Mouse (Mus musculus): Measurements from ENCODE around the gene Chchd2. TPM values are rescaled to one million over a fixed set of nuclear protein-coding genes. Genes with fewer than 3 reads are reported as not detected.
"Not testable (repeated sequence)": the region's sequence is repeated elsewhere in the genome, so short reads cannot be mapped to it uniquely, and the experiment has no call there.

Gene Chchd2
- 895 and 945 TPM in 2 replicates for polyA plus RNA-seq (2015; fragmentation: Nextera tagmentation; extraction: Ambion mirVana)

GRCm38 (mm10) chr5:129886911-129887636, at the start of gene Chchd2:
TSS of gene Chchd2 (minus strand) at chr5:129887470.
- peaks cover 23% of the 10 kb centered on the region for H3K4me1 ChIP-seq

GRCm38 (mm10) chr5:129936941-129937340, 49.7 kb upstream of the Chchd2 start:
- no peak overlapping the region for H3K4me2 ChIP-seq (replicated peaks)
- no peaks in the 10 kb centered on the region for H3K9me3 ChIP-seq
- ATAC-seq (replicated peaks): no peak
- H3K27ac ChIP-seq (replicated peaks): no peak overlapping the region
- H3K27me3 ChIP-seq: no peaks in the 10 kb centered on the region
- H3K36me3 ChIP-seq: no peaks in the 10 kb centered on the region
- no peak overlapping the region for H3K4me3 ChIP-seq
- 8% methylated on average over 4 of the region's 4 CpGs for WGBS
- H3K4me1 ChIP-seq: 0 out of 2 replicates have a peak, but pooled peaks cover 2% of the 10 kb centered on the region
- no peak overlapping the region for H3K9ac ChIP-seq (replicated peaks)

More at GRCm38 (mm10) chr5:129886911-129887636, at the start of gene Chchd2:
- under 1% methylated on average over 46 of the region's 46 CpGs for WGBS
- Histone ChIP-seq H3K9ac (replicated peaks) (peak within 1 kb of the TSS; percentile 81), H3K27ac (replicated peaks) (peak within 1 kb of the TSS; percentile 91), H3K4me3 (peak within 1 kb of the TSS; percentile 58), H3K4me2 (replicated peaks) (peak within 1 kb of the TSS; percentile 89), H3K36me3 (peaks cover 22% of the 10 kb centered on the region), H3K27me3 (no peaks in the 10 kb centered on the region), H3K9me3 (no peaks in the 10 kb centered on the region)
- peak; percentile 99 for ATAC-seq (replicated peaks)

GRCm38 (mm10) chr5:129929924-129930855, 42.9 kb upstream of the Chchd2 start:
- no peak overlapping the region for H3K9ac ChIP-seq (replicated peaks)

GRCm38 (mm10) chr5:129925933-129926332, 38.7 kb upstream of the Chchd2 start:
- Histone ChIP-seq H3K4me2 (replicated peaks) (no peak overlapping the region), H3K27me3 (no peaks in the 10 kb centered on the region), H3K27ac (replicated peaks) (no peak overlapping the region), H3K4me1 (no peaks in the 10 kb centered on the region), H3K4me3 (no peak overlapping the region), H3K36me3 (no peaks in the 10 kb centered on the region), H3K9me3 (no peaks in the 10 kb centered on the region), H3K9ac (replicated peaks) (no peak overlapping the region)
- WGBS: 82% methylated on average over 5 of the region's 5 CpGs
- no peak for ATAC-seq (replicated peaks)

More at GRCm38 (mm10) chr5:129929924-129930855, 42.9 kb upstream of the Chchd2 start:
- ATAC-seq (replicated peaks): no peak
- H3K9me3 ChIP-seq: no peaks in the 10 kb centered on the region
- no peaks in the 10 kb centered on the region for H3K4me1 ChIP-seq
- no peak overlapping the region for H3K4me3 ChIP-seq
- no peak overlapping the region for H3K27ac ChIP-seq (replicated peaks)
- 33% methylated on average over 9 of the region's 9 CpGs for WGBS
- no peaks in the 10 kb centered on the region for H3K27me3 ChIP-seq
- no peak overlapping the region for H3K4me2 ChIP-seq (replicated peaks)
- H3K36me3 ChIP-seq: no peaks in the 10 kb centered on the region

- Histone ChIP-seq H3K9ac (replicated peaks) (no peak overlapping the region), H3K4me1 (no peaks in the 10 kb centered on the region), H3K4me3 (no peak overlapping the region), H3K4me2 (replicated peaks) (no peak overlapping the region), H3K27ac (replicated peaks) (no peak overlapping the region), H3K27me3 (no peaks in the 10 kb centered on the region), H3K36me3 (no peaks in the 10 kb centered on the region), H3K9me3 (no peaks in the 10 kb centered on the region)
- no peak for ATAC-seq (replicated peaks)
- whole genome bisulfite sequencing: 90% methylated on average over 8 of the region's 8 CpGs
Observed at GRCm38 (mm10) chr5:129924820-129925452, 37.7 kb upstream of the Chchd2 start.

GRCm38 (mm10) chr5:129921972-129922371, 34.7 kb upstream of the Chchd2 start:
- Histone ChIP-seq H3K36me3 (no peaks in the 10 kb centered on the region), H3K27ac (replicated peaks) (no peak overlapping the region), H3K4me1 (no peaks in the 10 kb centered on the region), H3K9ac (replicated peaks) (no peak overlapping the region), H3K9me3 (no peaks in the 10 kb centered on the region), H3K27me3 (no peaks in the 10 kb centered on the region), H3K4me2 (replicated peaks) (no peak overlapping the region), H3K4me3 (no peak overlapping the region)
- WGBS: 92% methylated on average over 4 of the region's 4 CpGs
- ATAC-seq (replicated peaks): no peak

GRCm38 (mm10) chr5:129919320-129919719, 32.0 kb upstream of the Chchd2 start:
- Histone ChIP-seq H3K36me3 (no peaks in the 10 kb centered on the region), H3K27ac (replicated peaks) (no peak overlapping the region), H3K4me1 (no peaks in the 10 kb centered on the region), H3K27me3 (no peaks in the 10 kb centered on the region), H3K4me3 (no peak overlapping the region), H3K9me3 (no peaks in the 10 kb centered on the region), H3K4me2 (replicated peaks) (no peak overlapping the region), H3K9ac (replicated peaks) (no peak overlapping the region)
- ATAC-seq (replicated peaks): no peak
- WGBS: 75% methylated on average over 8 of the region's 8 CpGs

- 87% methylated on average over 9 of the region's 9 CpGs for WGBS
- H3K27ac ChIP-seq (replicated peaks): no peak overlapping the region
Observed at GRCm38 (mm10) chr5:129918752-129919151, 31.5 kb upstream of the Chchd2 start.

GRCm38 (mm10) chr5:129918065-129918651, 30.9 kb upstream of the Chchd2 start:
- Histone ChIP-seq H3K9me3 (no peaks in the 10 kb centered on the region), H3K27ac (replicated peaks) (no peak overlapping the region), H3K4me3 (no peak overlapping the region), H3K27me3 (no peaks in the 10 kb centered on the region), H3K4me2 (replicated peaks) (no peak overlapping the region), H3K36me3 (no peaks in the 10 kb centered on the region), H3K4me1 (no peaks in the 10 kb centered on the region), H3K9ac (replicated peaks) (no peak overlapping the region)
- 92% methylated on average over 24 of the region's 24 CpGs for WGBS
- no peak for ATAC-seq (replicated peaks)

More at GRCm38 (mm10) chr5:129918752-129919151, 31.5 kb upstream of the Chchd2 start:
- Histone ChIP-seq H3K4me1 (no peaks in the 10 kb centered on the region), H3K4me2 (replicated peaks) (no peak overlapping the region), H3K27me3 (no peaks in the 10 kb centered on the region), H3K4me3 (no peak overlapping the region), H3K9me3 (no peaks in the 10 kb centered on the region), H3K36me3 (no peaks in the 10 kb centered on the region), H3K9ac (replicated peaks) (no peak overlapping the region)
- ATAC-seq (replicated peaks): no peak

- not testable (repeated sequence) for H3K27me3 ChIP-seq; H3K36me3 ChIP-seq; H3K9ac ChIP-seq (replicated peaks); H3K4me3 ChIP-seq; H3K4me1 ChIP-seq; ATAC-seq (replicated peaks); H3K27ac ChIP-seq (replicated peaks); H3K4me2 ChIP-seq (replicated peaks); H3K9me3 ChIP-seq
- 94% methylated on average over 11 of the region's 11 CpGs for WGBS
Observed at GRCm38 (mm10) chr5:129915491-129915890, 28.2 kb upstream of the Chchd2 start.

GRCm38 (mm10) chr5:129914024-129914423, 26.8 kb upstream of the Chchd2 start:
- Histone ChIP-seq H3K9me3 (no peaks in the 10 kb centered on the region), H3K4me1 (peaks cover 4% of the 10 kb centered on the region), H3K4me2 (replicated peaks) (no peak overlapping the region), H3K27me3 (no peaks in the 10 kb centered on the region), H3K9ac (replicated peaks) (no peak overlapping the region), H3K36me3 (no peaks in the 10 kb centered on the region), H3K4me3 (no peak overlapping the region), H3K27ac (replicated peaks) (no peak overlapping the region)
- 32% methylated on average over 2 of the region's 2 CpGs for WGBS
- ATAC-seq (replicated peaks): no peak

Measured in forebrain, embryonic 15.5 days (tissue).